Mouse (Mus musculus) natural killer cell, adult 2 months (primary cell): ENCODE results near the gene Smcr8.
"Not testable (repeated sequence)": the region's sequence is repeated elsewhere in the genome, so short reads cannot be mapped to it uniquely, and the experiment has no call there.

Experiments used
- DNase-seq, 2 experiments: peaks; one replicate each; pipeline ENCODE4 v3.0.0; 2022; ENCODE audit warnings: low spot score in 2 of 2

The Smcr8 gene

GRCm38 (mm10) chr11:60784179-60784922 lies 7.0 kb downstream of the Smcr8 start:
- DNase-seq, result no peak

DNA sequence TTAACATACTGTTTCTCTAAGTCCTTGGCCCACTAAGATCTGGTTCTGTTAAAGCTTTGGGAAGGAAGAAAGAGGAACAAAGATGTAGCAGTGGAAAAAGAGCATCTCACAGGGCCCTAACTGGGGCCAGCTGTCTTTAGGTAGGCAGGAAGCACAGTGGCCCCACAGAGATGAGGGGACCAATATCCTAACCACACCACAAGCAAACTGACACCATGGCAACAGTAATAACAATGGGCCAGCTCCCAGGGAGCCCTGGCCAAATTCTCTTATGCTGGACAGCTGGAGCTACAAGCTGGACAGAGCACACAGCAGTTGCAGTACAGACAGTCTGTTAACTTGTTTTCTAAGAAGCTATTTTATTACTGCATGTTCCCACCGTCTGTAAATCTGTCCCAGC lies 10.3 kb downstream of the Smcr8 start:
- DNase-seq, result no peak

DNA sequence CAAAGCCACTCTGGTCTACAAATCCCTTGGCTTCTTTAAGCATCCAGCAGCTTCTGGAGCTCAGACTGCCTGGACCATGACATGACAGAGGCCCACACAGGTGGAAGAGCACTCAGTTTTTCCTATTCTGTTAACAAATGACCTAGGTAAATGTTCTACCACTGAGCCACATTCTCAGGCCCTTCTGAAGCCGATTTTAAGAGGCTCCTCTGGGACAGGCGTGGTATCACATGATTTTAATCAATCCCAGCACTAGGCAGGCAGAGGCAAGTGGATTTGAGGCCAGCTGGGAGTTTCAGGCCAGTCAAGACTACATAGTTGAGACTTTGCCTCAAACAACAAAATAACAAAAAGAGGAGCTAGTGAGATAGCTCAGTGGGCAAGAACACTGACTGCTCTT lies 13.1 kb downstream of the Smcr8 start:
- DNase-seq, result no peak

DNA sequence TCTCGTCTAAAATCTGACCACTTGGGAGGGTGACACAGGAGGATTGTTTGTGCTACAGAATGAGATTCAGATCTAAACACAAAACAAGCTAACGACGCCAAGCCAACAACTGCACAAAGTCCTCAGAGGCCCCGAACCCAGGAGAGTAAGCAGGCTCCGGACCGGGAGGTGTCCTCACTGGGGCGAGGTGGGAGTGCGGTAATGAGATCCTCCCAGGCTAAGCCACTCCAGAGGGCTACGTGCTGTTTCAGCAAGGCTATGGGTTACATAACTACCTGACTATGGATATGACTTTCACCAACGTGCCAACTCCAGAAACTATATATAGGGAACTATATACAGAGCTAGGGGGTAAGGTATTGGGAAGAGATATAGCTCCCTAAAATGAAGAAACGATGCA lies 19.0 kb downstream of the Smcr8 start:
- DNase-seq, result no peak

DNA sequence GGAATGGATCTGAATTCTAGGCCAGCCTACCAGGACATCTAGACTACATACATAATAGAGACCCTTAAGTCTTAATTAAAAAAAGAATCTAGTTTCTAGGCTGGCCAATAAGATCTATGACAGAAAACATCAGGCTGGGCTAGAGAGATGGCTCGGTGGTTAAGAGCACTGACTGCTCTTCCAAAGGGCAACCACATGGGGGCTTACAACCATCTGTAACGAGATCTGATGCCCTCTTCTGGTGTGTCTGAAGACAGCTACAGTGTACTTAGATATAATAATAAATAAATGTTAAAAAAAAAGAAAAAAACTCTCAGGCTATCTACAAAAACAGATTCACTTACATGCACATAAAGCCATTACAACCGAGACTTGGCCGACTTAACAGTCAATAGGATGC lies 22.7 kb downstream of the Smcr8 start:
- DNase-seq, result no peak

GRCm38 (mm10) chr11:60800892-60801291 lies 23.6 kb downstream of the Smcr8 start:
- DNase-seq, result no peak

DNA sequence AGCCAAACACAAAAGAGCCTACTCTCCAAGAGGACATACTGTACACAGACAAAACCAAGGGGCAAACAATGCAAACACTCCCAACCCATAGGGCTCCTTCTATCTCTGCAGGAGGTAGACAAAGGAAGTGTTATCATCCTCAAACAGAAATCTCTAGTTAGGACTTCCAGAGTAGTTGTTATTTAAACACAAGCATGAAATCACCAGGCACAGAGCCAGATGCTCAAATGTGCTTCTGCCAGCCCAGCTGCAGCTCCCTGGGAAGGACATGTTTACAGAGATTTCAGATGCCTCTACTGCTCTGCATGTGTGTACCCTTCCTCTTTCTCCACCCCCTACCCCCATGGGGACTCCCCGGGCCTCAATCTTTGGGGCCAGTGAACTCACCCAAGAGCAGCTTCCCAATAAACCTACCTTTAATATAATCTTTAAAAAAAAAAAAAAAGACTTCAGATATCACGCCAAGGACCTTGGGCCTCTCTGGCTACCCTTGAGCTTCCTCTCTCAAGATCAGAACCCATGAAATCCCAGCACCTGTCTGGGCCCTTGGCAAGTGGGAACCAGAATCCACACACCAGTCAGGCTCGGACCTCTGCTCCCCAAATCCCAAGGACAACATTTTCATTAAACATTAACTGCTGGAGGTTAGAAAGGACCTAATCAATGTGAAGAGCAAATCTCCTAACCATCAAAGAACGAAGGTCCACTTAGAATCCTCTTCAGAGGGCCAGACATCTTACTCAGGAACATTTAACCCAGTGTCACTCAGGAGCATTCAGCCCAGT lies 31.2 kb downstream of the Smcr8 start:
- DNase-seq, result no peak

DNA sequence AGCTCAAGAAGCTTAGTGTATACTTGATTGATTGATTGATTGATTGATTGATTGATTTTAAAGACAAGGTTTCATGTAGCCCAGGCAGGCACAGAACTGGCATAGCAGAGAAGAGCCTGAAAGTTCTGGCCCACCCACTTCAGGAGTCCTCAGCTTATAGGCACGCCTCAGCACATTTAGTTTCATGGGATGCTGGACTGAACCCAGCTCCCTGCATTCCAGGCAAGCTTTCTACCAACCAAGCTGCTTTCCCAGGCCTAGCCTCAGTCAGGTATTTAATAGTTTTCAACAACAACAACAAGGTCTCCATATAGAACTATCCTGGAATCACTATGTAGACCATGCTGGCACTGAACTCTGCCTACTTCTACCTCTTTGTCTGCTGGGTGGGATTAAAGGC lies 32.2 kb downstream of the Smcr8 start:
- no peak for DNase-seq

DNA sequence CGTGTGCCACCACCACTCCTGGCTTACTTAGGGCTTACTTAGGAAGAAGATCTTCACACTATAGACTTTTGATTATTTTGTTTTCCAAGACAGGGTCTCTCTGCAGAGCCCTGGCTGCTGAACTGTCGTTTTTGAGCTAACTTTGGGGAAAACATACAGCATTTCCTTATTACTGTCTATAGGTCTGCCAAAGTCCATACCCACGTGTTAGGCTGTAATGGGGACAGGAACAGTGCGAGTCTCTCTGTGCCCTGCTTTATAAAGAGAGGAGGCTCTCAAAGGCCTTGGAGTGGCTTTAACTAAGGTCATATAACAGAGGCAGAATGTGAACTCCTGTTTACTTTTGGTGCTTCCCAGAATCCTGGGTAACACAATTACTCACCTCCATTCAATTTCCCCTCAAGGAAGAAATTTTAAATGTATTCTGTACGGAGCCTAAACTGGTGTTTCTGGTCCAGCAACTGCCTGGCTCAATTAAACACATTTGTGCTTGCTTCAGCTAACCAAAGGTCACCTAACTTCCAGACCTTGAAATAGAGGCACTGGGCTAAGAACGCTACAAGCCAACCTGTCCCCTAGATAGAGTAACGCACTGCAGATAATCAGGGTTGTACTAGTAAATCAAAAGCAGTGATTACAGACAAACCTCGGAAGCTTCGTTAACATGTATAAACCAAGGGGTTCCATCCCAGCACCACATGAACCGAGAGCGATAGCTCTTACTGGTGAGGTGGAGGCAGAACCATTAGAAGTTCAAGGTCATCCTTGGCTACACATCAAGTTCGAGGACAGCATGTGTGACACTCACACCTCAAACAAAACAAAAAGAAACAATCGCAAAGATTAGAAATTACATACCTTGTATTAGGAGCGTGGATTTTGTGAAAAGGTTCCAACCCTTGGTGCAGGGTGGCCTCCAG lies 33.0 kb downstream of the Smcr8 start:
- no peak for DNase-seq

GRCm38 (mm10) chr11:60811054-60811460 lies 33.7 kb downstream of the Smcr8 start:
- DNase-seq, result peak; percentile 91 to 93

GRCm38 (mm10) chr11:60811618-60812017 lies 34.3 kb downstream of the Smcr8 start, which contains the start of gene Shmt1:
TSS of gene Shmt1 (minus strand) at chr11:60811718.
- DNase-seq, result not testable (repeated sequence)

- no peak for DNase-seq
Observed at GRCm38 (mm10) chr11:60816398-60816797, 39.1 kb downstream of the Smcr8 start.

GRCm38 (mm10) chr11:60823771-60824170 lies 46.4 kb downstream of the Smcr8 start:
- DNase-seq, result no peak

- DNase-seq, result no peak
Observed at GRCm38 (mm10) chr11:60825191-60825590, 47.9 kb downstream of the Smcr8 start.

DNA sequence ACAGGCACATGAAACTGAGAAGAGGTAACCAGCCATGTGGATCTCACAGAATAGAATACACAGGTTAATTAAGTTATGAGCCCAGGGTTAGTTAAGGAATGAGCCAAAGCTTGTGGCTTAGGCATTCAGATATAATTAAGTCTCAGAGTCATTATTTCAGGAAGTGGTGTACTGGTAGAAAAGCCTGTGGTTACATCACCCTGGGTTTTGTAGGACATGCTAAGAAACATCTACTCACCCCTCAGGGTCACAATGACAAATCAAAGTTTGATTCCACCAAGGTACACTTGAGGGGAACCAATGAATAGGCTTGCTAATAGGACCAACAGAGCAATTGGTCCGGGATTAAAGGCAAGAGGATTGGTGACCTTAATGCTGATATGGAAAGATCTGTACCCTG lies 49.4 kb downstream of the Smcr8 start:
- no peak for DNase-seq

DNA sequence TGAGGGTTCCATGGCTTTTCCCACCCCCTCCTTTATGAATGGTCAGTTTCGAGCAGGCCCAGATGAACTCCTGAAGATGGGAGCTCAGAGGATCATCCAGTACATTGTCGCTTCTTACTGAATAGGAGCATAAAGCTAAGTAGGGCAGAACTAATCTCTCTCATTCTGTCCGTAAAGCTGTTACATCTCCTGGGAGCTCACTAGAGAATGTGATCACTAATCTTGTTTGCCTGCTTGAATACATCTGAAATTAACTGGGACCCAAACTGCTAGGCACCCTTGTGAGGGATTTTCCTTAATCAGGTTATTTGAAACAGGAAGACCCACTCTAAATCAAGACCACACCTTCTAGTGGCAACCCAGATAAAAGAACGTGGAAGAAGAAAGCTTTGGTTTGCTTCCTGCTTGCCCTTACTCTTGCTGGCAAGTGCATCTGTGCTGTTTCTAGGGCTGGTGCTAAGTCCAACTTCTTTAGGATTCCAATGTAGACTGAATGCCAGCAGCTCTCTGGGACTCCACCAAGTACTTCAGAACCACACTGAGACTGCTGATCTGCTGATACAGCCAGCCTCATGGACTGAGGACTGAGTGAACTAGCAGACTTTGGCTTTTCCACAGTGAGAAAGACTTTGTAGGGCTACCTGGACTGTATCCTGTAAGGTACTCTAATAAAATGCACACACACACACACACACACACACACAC lies 50.1 kb downstream of the Smcr8 start:
- no peak for DNase-seq

GRCm38 (mm10) chr11:60828903-60829302 lies 51.6 kb downstream of the Smcr8 start:
- DNase-seq, result no peak

DNA sequence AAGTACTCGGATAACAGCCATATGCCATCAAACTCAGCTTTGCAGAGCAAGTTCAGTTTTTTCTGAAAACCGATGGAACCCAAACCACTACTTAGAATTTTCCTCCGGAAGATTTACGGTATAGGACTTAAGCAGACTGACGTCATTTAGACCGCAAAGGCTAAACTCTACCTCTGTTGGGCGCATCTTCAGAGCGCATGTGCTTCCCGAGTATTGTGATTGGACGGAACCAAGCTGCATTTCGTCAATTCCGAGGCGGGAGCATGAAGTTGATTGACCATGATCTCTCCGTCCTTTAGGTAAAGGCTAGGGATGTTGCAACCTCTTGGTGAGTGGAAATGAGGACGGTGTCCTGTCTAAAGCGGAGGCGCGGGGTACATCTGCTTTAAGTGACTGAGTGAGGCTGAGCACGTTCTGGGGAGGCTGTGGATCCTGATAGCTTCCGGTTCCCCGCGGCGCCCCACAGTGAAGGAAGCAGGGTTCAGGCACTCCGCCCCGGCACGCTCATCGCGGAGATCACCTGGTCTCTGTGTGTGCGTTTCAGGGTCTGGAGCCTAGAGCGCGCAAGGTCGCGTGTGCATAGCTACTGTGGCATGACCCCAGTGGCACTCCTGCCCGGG lies 53.2 kb downstream of the Smcr8 start, which contains the start of gene Dhrs7b:
Gene Dhrs7b (plus strand): TSS at position 199 of the 620 bp plus-strand sequence.
- peak; percentile 86 to 89 for DNase-seq

DNA sequence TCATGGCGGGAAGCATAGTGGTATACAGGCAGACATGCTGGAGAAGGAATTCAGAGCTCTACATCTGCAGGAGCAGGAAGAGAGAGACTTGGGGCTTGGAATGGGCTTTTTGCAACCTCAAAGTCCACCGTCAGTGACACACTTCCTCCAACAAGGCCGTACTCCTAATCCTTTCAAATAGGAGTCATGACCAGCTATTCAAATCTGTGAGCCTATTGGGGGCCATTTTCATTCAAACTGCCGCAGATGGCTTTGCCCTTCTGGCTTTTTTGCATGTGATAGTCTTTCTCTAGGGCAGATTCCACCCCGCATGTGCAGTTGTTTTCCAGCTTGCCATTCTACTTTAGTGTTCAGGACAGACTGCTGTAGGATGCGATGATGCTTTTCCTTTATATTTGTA lies 59.6 kb downstream of the Smcr8 start:
- no peak for DNase-seq
